Mouse (Mus musculus) layer of hippocampus, adult 2 months (tissue): ENCODE data around the gene Lias. TPM values are rescaled to one million over a fixed set of nuclear protein-coding genes. Genes with fewer than 3 reads are reported as not detected.

Source experiments
- DNase-seq, 2 experiments: peaks; one replicate each; pipeline ENCODE4 v3.0.0; 2022; ENCODE audit warnings: low spot score in 2 of 2
- H3K27ac ChIP-seq: fragments of 200-600 bp; 2 replicates; pipeline ENCODE4 v1.8.1; 2022
- H3K4me3 ChIP-seq: fragments of 200-600 bp; 2 replicates; pipeline ENCODE4 v1.8.1; 2022; ENCODE audit warnings: mild to moderate bottlenecking
- CTCF ChIP-seq: fragments of 200-600 bp; conservative IDR thresholded peaks from 2 replicates; pipeline ENCODE4 v1.8.1; 2022; ENCODE audit warnings: antibody characterized with exemption, mild to moderate bottlenecking, moderate library complexity
- total RNA-seq, 2 experiments: library from RNA; stranded (reverse); gene quantifications; 2 replicates each; pipeline ENCODE4 v1.2.3; 2021

The Lias gene
- total RNA-seq, 2 experiments from 2014 or later = 33.6 to 37.3 TPM

- H3K4me3 ChIP-seq = peak overlapping the region; percentile 95
- TF ChIP-seq CTCF = no peak
- no peak for DNase-seq
- H3K27ac ChIP-seq = peak overlapping the region; percentile 93
These were observed 44.1 kb downstream of the Lias start for GRCm38 (mm10) chr5:65435363-65435805.

- H3K4me3 ChIP-seq = peak within 1 kb of the TSS; percentile 95
- peak; percentile 96 for DNase-seq
- TF ChIP-seq CTCF = peak; percentile 27
- H3K27ac ChIP-seq = peak within 1 kb of the TSS; percentile 93
These were observed 44.7 kb downstream of the Lias start, which contains the start of gene Ugdh for GRCm38 (mm10) chr5:65435806-65436561. Gene Ugdh, minus strand, starts transcription at chr5:65435949.

DNA sequence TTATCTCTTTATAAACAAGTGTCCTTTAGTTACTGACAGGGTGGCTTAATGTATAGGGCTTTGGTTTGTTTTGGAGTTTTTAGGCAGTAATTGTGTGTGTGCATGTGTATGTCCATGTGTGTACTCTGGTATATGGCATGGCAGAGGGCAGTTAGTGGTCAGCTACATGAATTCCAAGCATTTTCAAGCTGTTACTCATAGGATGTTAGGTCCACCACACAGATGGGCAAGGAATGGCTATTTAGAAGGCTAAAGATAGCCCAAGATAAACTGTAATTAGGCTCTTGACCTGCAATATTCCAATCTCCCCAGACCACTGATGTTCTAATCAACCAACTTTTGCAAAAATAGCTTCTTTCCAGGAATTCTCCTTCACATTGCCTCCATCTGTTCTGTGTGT lies 46.7 kb downstream of the Lias start:
- TF ChIP-seq CTCF = no peak
- Histone ChIP-seq H3K4me3 (no peak overlapping the region), H3K27ac (no peak overlapping the region)
- DNase-seq = no peak

GRCm38 (mm10) chr5:65444981-65445380 lies 53.7 kb downstream of the Lias start:
- Histone ChIP-seq H3K27ac (no peak overlapping the region), H3K4me3 (no peak overlapping the region)
- no peak for TF ChIP-seq CTCF
- DNase-seq = no peak

- H3K4me3 ChIP-seq = no peak overlapping the region
- no peak for TF ChIP-seq CTCF
- DNase-seq = no peak
- no peak overlapping the region for H3K27ac ChIP-seq
These were observed 55.5 kb downstream of the Lias start for GRCm38 (mm10) chr5:65446756-65447155.

DNA sequence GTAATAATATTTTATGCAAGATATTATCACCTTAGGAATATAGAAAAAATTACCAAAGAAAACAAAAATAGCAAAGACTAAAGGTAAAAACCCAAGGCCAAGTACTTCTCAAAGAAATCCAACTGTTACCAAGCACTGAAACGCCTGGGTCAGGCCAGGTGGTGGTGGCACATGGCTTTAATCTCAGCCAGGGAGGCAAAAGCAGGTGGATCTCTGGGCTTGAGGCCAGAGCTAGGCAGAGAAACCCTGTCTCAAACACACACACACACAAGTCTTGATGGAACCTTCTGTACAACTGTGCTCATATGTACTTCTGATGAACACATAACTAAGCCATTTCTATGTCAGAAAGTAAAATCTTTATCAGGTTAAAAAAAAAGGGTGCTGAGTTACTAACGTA lies 56.5 kb downstream of the Lias start:
- TF ChIP-seq CTCF = no peak
- no peak overlapping the region for H3K27ac ChIP-seq
- no peak overlapping the region for H3K4me3 ChIP-seq
- DNase-seq = no peak

GRCm38 (mm10) chr5:65448941-65449340 lies 57.6 kb downstream of the Lias start:
- no peak for TF ChIP-seq CTCF
- DNase-seq = no peak
- Histone ChIP-seq H3K4me3 (no peak overlapping the region), H3K27ac (no peak overlapping the region)

- Histone ChIP-seq H3K4me3 (no peak overlapping the region), H3K27ac (no peak overlapping the region)
- DNase-seq = no peak
- TF ChIP-seq CTCF = no peak
These were observed 63.5 kb downstream of the Lias start for GRCm38 (mm10) chr5:65454771-65455170.

GRCm38 (mm10) chr5:65457086-65457827 lies 66.0 kb downstream of the Lias start:
- Histone ChIP-seq H3K4me3 (no peak overlapping the region), H3K27ac (0 out of 2 replicates have a peak overlapping the region, but pooled peaks have one; percentile 43)
- TF ChIP-seq CTCF = no peak
- no peak for DNase-seq

- H3K27ac ChIP-seq = 0 out of 2 replicates have a peak overlapping the region, but pooled peaks have one; percentile 43
- DNase-seq = no peak
- H3K4me3 ChIP-seq = no peak overlapping the region
- no peak for TF ChIP-seq CTCF
These were observed 66.5 kb downstream of the Lias start for GRCm38 (mm10) chr5:65457846-65458245.

DNA sequence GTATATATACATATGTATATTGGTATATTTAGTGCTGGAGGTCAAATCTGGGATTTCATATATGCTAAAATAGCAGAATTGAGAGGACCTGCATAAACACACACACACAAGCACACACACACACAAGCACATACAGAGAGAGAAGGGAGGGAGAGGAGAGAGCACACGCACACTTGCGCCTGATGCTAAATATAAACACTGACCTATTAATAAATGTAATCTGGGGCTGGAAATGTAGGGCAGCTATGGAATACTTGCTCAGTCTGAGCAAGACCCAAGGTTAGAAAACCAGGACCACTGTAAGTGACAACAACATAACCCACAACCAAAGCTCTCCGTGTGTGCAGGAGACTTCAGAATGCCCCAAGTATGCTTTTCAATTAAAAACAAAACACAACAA lies 68.2 kb downstream of the Lias start:
- Histone ChIP-seq H3K4me3 (no peak overlapping the region), H3K27ac (no peak overlapping the region)
- TF ChIP-seq CTCF = no peak
- no peak for DNase-seq

Other genes starting within 250 kb of the Lias start
- gene Wdr19, start 191.8 kb upstream of the Lias start, total RNA-seq = 10 to 100 TPM; 22.9 to 23.7 TPM
- gene Rfc1, start 55.8 kb upstream of the Lias start, total RNA-seq = 10 to 100 TPM; 33.2 to 38.2 TPM
- under 1 TPM; 0.46 to 0.66 TPM for gene Klb, start 43.2 kb upstream of the Lias start, total RNA-seq
- gene Rpl9, start 53 bp upstream of the Lias start, total RNA-seq = 100 to 1,000 TPM; 705 to 728 TPM
- 10 to 100 TPM; 31.8 to 32.7 TPM for gene Ugdh, start 44.5 kb downstream of the Lias start, total RNA-seq
- 1 to 10 TPM; 4.4 to 5.7 TPM for gene Gm43552, start 101.3 kb downstream of the Lias start, total RNA-seq
- 100 to 1,000 TPM; 149 to 159 TPM for gene Smim14, start 145.7 kb downstream of the Lias start, total RNA-seq
- gene Ube2k, start 145.7 kb downstream of the Lias start, total RNA-seq = 100 to 1,000 TPM; 121 to 127 TPM